Mouse (Mus musculus) G1E (cell line): Measurements from ENCODE around the gene P4hb. TPM values are rescaled to one million over a fixed set of nuclear protein-coding genes. Genes with fewer than 3 reads are reported as not detected.
"Not testable (repeated sequence)": the region's sequence is repeated elsewhere in the genome, so short reads cannot be mapped to it uniquely, and the experiment has no call there.

ENCODE experiments used
- ATAC-seq: 2 replicates; pipeline ENCODE4 v1.8.0; 2016; ENCODE audit warnings: mild to moderate bottlenecking; ENCODE audit not compliant: insufficient number of reproducible peaks, poor library complexity, low FRiP score, severe bottlenecking; ENCODE audit errors: extremely low read depth
- DNase-seq: peaks from one replicate; pipeline ENCODE4 v3.0.0; 2012; ENCODE audit warnings: low spot score
- H3K27me3 ChIP-seq: 2 replicates; pipeline ENCODE4 v1.6.1; 2012; ENCODE audit warnings: mild to moderate bottlenecking, low read length, inconsistent platforms; ENCODE audit not compliant: insufficient read depth
- H3K36me3 ChIP-seq: replicated peaks from 2 replicates; pipeline ENCODE3; 2012; ENCODE audit warnings: mild to moderate bottlenecking, inconsistent platforms
- H3K4me1 ChIP-seq: 2 replicates; pipeline ENCODE4 v1.6.1; 2012; ENCODE audit warnings: low read depth, low read length, inconsistent platforms, mixed read lengths; ENCODE audit not compliant: insufficient read depth
- H3K4me3 ChIP-seq: 2 replicates; pipeline ENCODE4 v1.5.1; 2012; ENCODE audit warnings: low read depth, mild to moderate bottlenecking, inconsistent platforms, low read length, moderate library complexity, mixed read lengths
- H3K9me3 ChIP-seq: replicated peaks from 2 replicates; pipeline ENCODE4 v1.6.1; 2012; ENCODE audit warnings: inconsistent platforms
- CTCF ChIP-seq: IDR thresholded peaks from 2 replicates; pipeline ENCODE4 v1.5.1; 2012; ENCODE audit warnings: low read depth, low read length, inconsistent platforms, mixed read lengths
- GATA1 ChIP-seq: IDR thresholded peaks from 2 replicates; pipeline ENCODE4 v1.6.1; 2012; ENCODE audit warnings: borderline replicate concordance, low read length, inconsistent platforms, mixed read lengths
- GATA2 ChIP-seq: IDR thresholded peaks from 2 replicates; pipeline ENCODE4 v1.6.1; 2012; ENCODE audit warnings: low read depth, low read length, inconsistent platforms, borderline replicate concordance
- POLR2AphosphoS5 ChIP-seq: IDR thresholded peaks from 2 replicates; pipeline ENCODE4 v1.6.1; 2012; ENCODE audit warnings: low read depth, low read length, inconsistent platforms; ENCODE audit not compliant: insufficient replicate concordance
- TAL1 ChIP-seq: conservative IDR thresholded peaks from 2 replicates; pipeline ENCODE4 v1.6.1; 2012; ENCODE audit warnings: low read depth, low read length, inconsistent platforms, mixed read lengths
- polyA plus RNA-seq: library from polyadenylated mRNA; stranded (reverse); fragments of >175 nt; gene quantifications from 2 replicates; pipeline ENCODE4 v1.2.3, GENCODE M21; 2012
- total RNA-seq, 2 experiments: library from RNA; stranded (forward) in 1 of 2; stranded (reverse) in 1 of 2; fragments of 200-1000 nt in 1 of 2; fragments of >200 nt in 1 of 2; fragmentation: Nextera tagmentation in 1 of 2; gene quantifications; 2 replicates each; pipeline ENCODE4 v1.2.3; 2014 to 2017

The P4hb gene
- total and polyA plus RNA-seq, 3 experiments, result 289 to 516 (median 414) TPM

GRCm38 (mm10) chr11:120565114-120565513 lies 7.9 kb downstream of the P4hb start:
- no peak for ATAC-seq
- H3K27me3 ChIP-seq, result no peaks in the 10 kb centered on the region
- no peaks in the 10 kb centered on the region for H3K9me3 ChIP-seq
- DNase-seq, result no peak
- H3K4me3 ChIP-seq, result no peak overlapping the region
- TF ChIP-seq CTCF, result no peak
- TF ChIP-seq TAL1, result no peak
- no peak for TF ChIP-seq GATA2
- H3K36me3 ChIP-seq, result peaks cover 95% of the 10 kb centered on the region
- H3K4me1 ChIP-seq, result peaks cover 53% of the 10 kb centered on the region

GRCm38 (mm10) chr11:120562949-120563348 lies 10.1 kb downstream of the P4hb start:
- Histone ChIP-seq H3K4me1 (peaks cover 40% of the 10 kb centered on the region), H3K9me3 (no peaks in the 10 kb centered on the region), H3K27me3 (no peaks in the 10 kb centered on the region), H3K4me3 (no peak overlapping the region), H3K36me3 (peaks cover 91% of the 10 kb centered on the region)
- ATAC-seq (no peak), DNase-seq (no peak)
- TF ChIP-seq POLR2AphosphoS5 (no peak), TAL1 (no peak), GATA2 (no peak), CTCF (no peak), GATA1 (no peak)

GRCm38 (mm10) chr11:120560952-120561728 lies 11.9 kb downstream of the P4hb start:
- Histone ChIP-seq H3K4me3 (no peak overlapping the region), H3K4me1 (peaks cover 24% of the 10 kb centered on the region), H3K27me3 (no peaks in the 10 kb centered on the region), H3K36me3 (peaks cover 73% of the 10 kb centered on the region), H3K9me3 (no peaks in the 10 kb centered on the region)
- DNase-seq (no peak), ATAC-seq (no peak)
- TF ChIP-seq POLR2AphosphoS5, result no peak

GRCm38 (mm10) chr11:120558843-120559242 lies 14.2 kb downstream of the P4hb start:
- Histone ChIP-seq H3K4me1 (peaks cover 11% of the 10 kb centered on the region), H3K27me3 (peaks cover 12% of the 10 kb centered on the region), H3K36me3 (peaks cover 50% of the 10 kb centered on the region)
- H3K4me3 ChIP-seq, ATAC-seq, DNase-seq, H3K9me3 ChIP-seq: not testable (repeated sequence)

GRCm38 (mm10) chr11:120555260-120555659 lies 17.8 kb downstream of the P4hb start:
- peaks cover 14% of the 10 kb centered on the region for H3K4me1 ChIP-seq
- DNase-seq, result no peak

GRCm38 (mm10) chr11:120554834-120555233 lies 18.2 kb downstream of the P4hb start:
- peaks cover 28% of the 10 kb centered on the region for H3K36me3 ChIP-seq
- H3K27me3 ChIP-seq, result peaks cover 16% of the 10 kb centered on the region
- ATAC-seq (no peak), DNase-seq (no peak)
- no peak overlapping the region for H3K4me3 ChIP-seq
- no peaks in the 10 kb centered on the region for H3K9me3 ChIP-seq
- TF ChIP-seq POLR2AphosphoS5 (no peak), GATA2 (no peak)
- H3K4me1 ChIP-seq, result peaks cover 18% of the 10 kb centered on the region

More at GRCm38 (mm10) chr11:120555260-120555659, 17.8 kb downstream of the P4hb start:
- Histone ChIP-seq H3K9me3 (no peaks in the 10 kb centered on the region), H3K36me3 (peaks cover 32% of the 10 kb centered on the region), H3K4me3 (no peak overlapping the region), H3K27me3 (peaks cover 16% of the 10 kb centered on the region)
- no peak for ATAC-seq
- TF ChIP-seq GATA2, result no peak
- TF ChIP-seq POLR2AphosphoS5, result no peak
- no peak for TF ChIP-seq GATA1
- no peak for TF ChIP-seq TAL1
- no peak for TF ChIP-seq CTCF

- Histone ChIP-seq H3K36me3 (peaks cover 23% of the 10 kb centered on the region), H3K27me3 (peaks cover 16% of the 10 kb centered on the region), H3K4me1 (peaks cover 33% of the 10 kb centered on the region), H3K9me3 (no peaks in the 10 kb centered on the region), H3K4me3 (no peak overlapping the region)
- TF ChIP-seq POLR2AphosphoS5 (no peak), GATA1 (no peak), TAL1 (no peak), CTCF (no peak), GATA2 (no peak)
- no peak for DNase-seq
- no peak for ATAC-seq
Observed at GRCm38 (mm10) chr11:120552736-120553135, 20.3 kb downstream of the P4hb start.
